In genomic region chr2:76674725-76675427, GRCm38 (mm10) we compare ENCODE assay signal across 1 mouse cellular context.
A peak's percentile ranks its signal among the peaks of the same experiment; 100 is the strongest.
TF ChIP-seq lines count a peak whose summit lies in the region.

Plekha3 (plus strand) TSS chr2:76675281.

TF ChIP-seq in CH12.LX, 34 proteins besides CTCF, POLR2A, EP300 and RAD21 (continued from another document):
- TF ChIP-seq SMC3 (IDR thresholded peaks at IDR 0.05; ENCODE audit: low read depth, low read length) (no peak), BHLHE40 (IDR thresholded peaks at IDR 0.05; ENCODE audit: low read depth, low read length) (no peak), MYC (IDR thresholded peaks at IDR 0.05; ENCODE audit: low read depth, low read length) (no peak), ELF1 (IDR thresholded peaks at IDR 0.05; ENCODE audit: low read depth, low read length) (peak; percentile 87), HCFC1 (IDR thresholded peaks at IDR 0.05; ENCODE audit: low read depth, low read length) (peak; percentile 63), TCF12 (IDR thresholded peaks at IDR 0.05; ENCODE audit: low read depth, low read length) (peak; percentile 72), UBTF (IDR thresholded peaks at IDR 0.05; ENCODE audit: low read depth, low read length) (no peak), NELFE (IDR thresholded peaks at IDR 0.05; ENCODE audit: low read depth, low read length) (peak; percentile 60; the same call in 1 of the 2 replicates), NRF1 (IDR thresholded peaks at IDR 0.05; ENCODE audit: low read depth, low read length) (peak; percentile 57; the same call in 1 of the 2 replicates), RCOR1 (conservative IDR thresholded peaks at IDR 0.05; ENCODE audit: low read depth, low read length) (no peak), SIN3A (IDR thresholded peaks at IDR 0.05; ENCODE audit: low read length) (peak; percentile 61; the same call in 1 of the 2 replicates), ZKSCAN1 (IDR thresholded peaks at IDR 0.05; ENCODE audit: borderline replicate concordance, low read depth, low read length) (no peak)
